Mouse (Mus musculus): ENCODE measurements around the gene Gm20917. TPM values are rescaled to one million over a fixed set of nuclear protein-coding genes. Genes with fewer than 3 reads are reported as not detected.
"Not testable (repeated sequence)": the region's sequence is repeated elsewhere in the genome, so short reads cannot be mapped to it uniquely, and the experiment has no call there.

Gene Gm20917
- not detected in 2 replicates for polyA plus RNA-seq (2015; fragmentation: Nextera tagmentation; extraction: Ambion mirVana)

DNA sequence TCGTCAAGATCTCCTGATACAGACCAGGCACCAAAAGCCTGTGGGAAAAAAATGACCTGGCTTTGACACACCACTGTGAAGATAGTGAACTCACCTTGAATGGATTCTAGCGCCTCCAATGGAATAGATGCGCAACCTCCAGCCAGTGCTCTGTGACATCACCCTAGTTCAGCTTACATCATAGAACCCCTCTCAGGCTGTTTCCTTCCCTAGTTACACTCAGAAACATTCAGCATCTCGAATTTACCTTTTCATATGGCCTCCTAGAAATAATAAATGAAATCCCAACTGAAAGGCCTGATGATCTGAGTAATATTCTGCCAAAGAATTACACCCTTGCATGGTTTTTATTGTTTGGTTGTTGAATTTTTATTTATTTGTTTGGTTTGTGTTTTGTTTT lies at the start of gene Gm20917:
Gm20917 (minus strand) TSS at position 101 of the 400 bp plus-strand sequence.
- not testable (repeated sequence) for H3K4me2 ChIP-seq (replicated peaks); H3K4me3 ChIP-seq (replicated peaks); H3K4me1 ChIP-seq; H3K27me3 ChIP-seq; H3K9me3 ChIP-seq (replicated peaks); ATAC-seq (ENCODE audit: insufficient number of reproducible peaks, low FRiP score, low TSS enrichment, low read depth); H3K27ac ChIP-seq (replicated peaks); H3K36me3 ChIP-seq; H3K9ac ChIP-seq
- no CpG with 5 or more reads among the region's 4 CpGs for WGBS

Other genes starting within 250 kb of the Gm20917 start
- gene Gm20916, start 168.4 kb upstream of the Gm20917 start, polyA plus RNA-seq (2015; fragmentation: Nextera tagmentation; extraction: Ambion mirVana): not detected in 2 replicates